Mouse (Mus musculus) MEL (cell line): ENCODE data around the gene Samd8. TPM values are rescaled to one million over a fixed set of nuclear protein-coding genes. Genes with fewer than 3 reads are reported as not detected.
A peak's percentile ranks its signal among the peaks of the same experiment; 100 is the strongest.

Source experiments
- DNase-seq: peaks from one replicate; pipeline ENCODE4 v3.0.0; 2011; ENCODE audit warnings: low read depth, low spot score
- H3K27ac ChIP-seq: 2 replicates; pipeline ENCODE4 v1.5.1; 2012; ENCODE audit warnings: low read depth, mild to moderate bottlenecking, control low read depth, low read length, moderate library complexity; ENCODE audit not compliant: control insufficient read depth
- H3K27me3 ChIP-seq, 2 experiments: fragments of 150-350 bp in 1 of 2; sonication (generic) in 1 of 2; 2 replicates each; pipeline ENCODE4 v1.6.1; 2012; ENCODE audit warnings: low read length in 2 of 2, mild to moderate bottlenecking in 2 of 2, improper control_type of control experiment in 1 of 2, moderate library complexity in 1 of 2; ENCODE audit not compliant: insufficient read depth in 2 of 2, control insufficient read depth in 1 of 2
- H3K36me3 ChIP-seq, 2 experiments: 2 replicates each; pipeline ENCODE4 v1.6.1; 2012 to 2014; ENCODE audit warnings: low read length in 2 of 2, improper control_type of control experiment in 1 of 2, inconsistent platforms in 1 of 2, mild to moderate bottlenecking in 1 of 2; ENCODE audit not compliant: insufficient read depth in 2 of 2, control insufficient read depth in 1 of 2
- H3K4me1 ChIP-seq, 2 experiments: fragments of 150-350 bp in 1 of 2; sonication (generic) in 1 of 2; 2 replicates each; pipeline ENCODE4 v1.6.1; 2012; ENCODE audit warnings: low read length in 2 of 2, improper control_type of control experiment in 1 of 2, mild to moderate bottlenecking in 1 of 2; ENCODE audit not compliant: insufficient read depth in 2 of 2, control insufficient read depth in 1 of 2
- H3K4me3 ChIP-seq, 2 experiments: fragments of 150-350 bp in 1 of 2; sonication (generic) in 1 of 2; 2 replicates each; pipeline ENCODE4 v1.5.1; 2012; ENCODE audit warnings: low read depth in 2 of 2, low read length in 2 of 2, mild to moderate bottlenecking in 2 of 2, moderate library complexity in 2 of 2, control low read depth in 1 of 2, improper control_type of control experiment in 1 of 2; ENCODE audit not compliant: control insufficient read depth in 1 of 2, insufficient read depth in 1 of 2
- H3K79me2 ChIP-seq: 2 replicates; pipeline ENCODE4 v1.6.1; 2012; ENCODE audit warnings: mild to moderate bottlenecking, low read length, moderate library complexity; ENCODE audit not compliant: control insufficient read depth, poor library complexity, insufficient read depth
- H3K9ac ChIP-seq: 2 replicates; pipeline ENCODE4 v1.6.1; 2012; ENCODE audit warnings: low read depth, mild to moderate bottlenecking, control low read depth, low read length, moderate library complexity; ENCODE audit not compliant: control insufficient read depth, poor library complexity, severe bottlenecking
- H3K9me3 ChIP-seq: fragments of 150-350 bp; sonication (generic); replicated peaks from 2 replicates; pipeline ENCODE4 v1.6.1; 2012; ENCODE audit warnings: mild to moderate bottlenecking, low read length, improper control_type of control experiment, moderate library complexity; ENCODE audit not compliant: insufficient read depth
- E2F4 ChIP-seq: IDR thresholded peaks from 2 replicates; pipeline ENCODE4 v1.6.1; 2011; ENCODE audit warnings: low read depth, low read length, improper control_type of control experiment, borderline replicate concordance
- ELF1 ChIP-seq: IDR thresholded peaks from 2 replicates; pipeline ENCODE4 v1.6.1; 2014; ENCODE audit warnings: low read depth, mild to moderate bottlenecking, inconsistent platforms, low read length, improper control_type of control experiment, moderate library complexity
- EP300 ChIP-seq, 2 experiments: IDR thresholded peaks; 2 replicates each; pipeline ENCODE4 v1.6.1; 2011; ENCODE audit warnings: improper control_type of control experiment in 2 of 2, low read length in 2 of 2, low read depth in 1 of 2, mild to moderate bottlenecking in 1 of 2
- ETS1 ChIP-seq: IDR thresholded peaks from 2 replicates; pipeline ENCODE4 v1.6.1; 2012; ENCODE audit warnings: low read depth, mild to moderate bottlenecking, inconsistent platforms, low read length, improper control_type of control experiment, moderate library complexity
- GABPA ChIP-seq: IDR thresholded peaks from 2 replicates; pipeline ENCODE4 v1.6.1; 2012; ENCODE audit warnings: low read depth, mild to moderate bottlenecking, inconsistent platforms, low read length, improper control_type of control experiment, moderate library complexity
- HCFC1 ChIP-seq: IDR thresholded peaks from 2 replicates; pipeline ENCODE4 v1.6.1; 2012; ENCODE audit warnings: low read depth, mild to moderate bottlenecking, inconsistent platforms, low read length, improper control_type of control experiment, moderate library complexity
- JUND ChIP-seq: IDR thresholded peaks from 2 replicates; pipeline ENCODE4 v1.6.1; 2011; ENCODE audit warnings: low read depth, mild to moderate bottlenecking, improper control_type of control experiment, low read length
- KAT2A ChIP-seq: conservative IDR thresholded peaks from 2 replicates; pipeline ENCODE4 v1.6.1; 2012; ENCODE audit warnings: low read depth, low read length, improper control_type of control experiment, inconsistent platforms
- MAZ ChIP-seq: IDR thresholded peaks from 2 replicates; pipeline ENCODE4 v1.6.1; 2012; ENCODE audit warnings: low read depth, mild to moderate bottlenecking, inconsistent platforms, low read length, improper control_type of control experiment
- MYC ChIP-seq: IDR thresholded peaks from 2 replicates; pipeline ENCODE4 v1.6.1; 2011; ENCODE audit warnings: low read depth, mild to moderate bottlenecking, low read length, improper control_type of control experiment, moderate library complexity
- NRF1 ChIP-seq: IDR thresholded peaks from 2 replicates; pipeline ENCODE4 v1.6.1; 2014; ENCODE audit warnings: low read depth, mild to moderate bottlenecking, inconsistent platforms, low read length, improper control_type of control experiment, moderate library complexity; ENCODE audit not compliant: poor library complexity, insufficient read depth, severe bottlenecking
- POLR2AphosphoS5 ChIP-seq: IDR thresholded peaks from 2 replicates; pipeline ENCODE4 v1.6.1; 2012; ENCODE audit warnings: low read depth, borderline replicate concordance, mild to moderate bottlenecking, inconsistent platforms, low read length, moderate library complexity, mixed read lengths
- RCOR1 ChIP-seq: IDR thresholded peaks from 2 replicates; pipeline ENCODE4 v1.6.1; 2012; ENCODE audit warnings: low read depth, mild to moderate bottlenecking, inconsistent platforms, low read length, improper control_type of control experiment
- SIN3A ChIP-seq: IDR thresholded peaks from 2 replicates; pipeline ENCODE4 v1.6.1; 2012; ENCODE audit warnings: low read length, improper control_type of control experiment, inconsistent platforms
- TBP ChIP-seq: IDR thresholded peaks from 2 replicates; pipeline ENCODE4 v1.8.0; 2011; ENCODE audit warnings: low read depth, low read length, improper control_type of control experiment
- UBTF ChIP-seq: IDR thresholded peaks from 2 replicates; pipeline ENCODE4 v1.6.1; 2012; ENCODE audit warnings: low read depth, mild to moderate bottlenecking, inconsistent platforms, low read length, improper control_type of control experiment, moderate library complexity, borderline replicate concordance; ENCODE audit not compliant: insufficient read depth
- ZC3H11A ChIP-seq: IDR thresholded peaks from 2 replicates; pipeline ENCODE4 v1.6.1; 2012; ENCODE audit warnings: low read depth, mild to moderate bottlenecking, inconsistent platforms, low read length, improper control_type of control experiment
- ZMIZ1 ChIP-seq: IDR thresholded peaks from 2 replicates; pipeline ENCODE4 v1.6.1; 2012; ENCODE audit warnings: low read depth, mild to moderate bottlenecking, inconsistent platforms, low read length, improper control_type of control experiment, moderate library complexity
- polyA plus RNA-seq, 2 experiments: library from polyadenylated mRNA; stranded (reverse) in 1 of 2; unstranded in 1 of 2; fragments of >175 nt in 1 of 2; fragments of >200 nt in 1 of 2; gene quantifications; 2 replicates each; pipeline versions ENCODE4 v1.2.1 to v1.2.4; 2012; ENCODE audit warnings: low replicate concordance in 2 of 2, low read depth in 1 of 2; ENCODE audit not compliant: insufficient read length in 2 of 2, insufficient read depth in 1 of 2, missing spikeins in 1 of 2
- total RNA-seq: library from RNA; depleted of rRNA; stranded (reverse); fragments of 300-350 nt; gene quantifications from 2 replicates; pipeline ENCODE4 v1.2.3, GENCODE M21; 2012

Samd8 gene
- total and polyA plus RNA-seq, 3 experiments, result 5.8 to 6.8 TPM; not detected in 1

GRCm38 (mm10) chr14:21761560-21761959 is 11.2 kb downstream of the Samd8 start:
- H3K27ac ChIP-seq, result no peak overlapping the region
- H3K4me1 ChIP-seq, result peaks cover 19 to 28% of the 10 kb centered on the region in 2 experiments
- no peak overlapping the region for H3K9ac ChIP-seq
- TF ChIP-seq E2F4, result no peak
- no peak for TF ChIP-seq NRF1
- no peak for TF ChIP-seq TBP
- TF ChIP-seq ELF1, result no peak
- TF ChIP-seq POLR2AphosphoS5, result no peak
- no peak for TF ChIP-seq ETS1
- TF ChIP-seq MYC, result no peak
- no peak for TF ChIP-seq HCFC1
- TF ChIP-seq GABPA, result no peak
- TF ChIP-seq UBTF, result no peak
- no peak for TF ChIP-seq ZC3H11A
- peaks cover 16% of the 10 kb centered on the region for H3K79me2 ChIP-seq
- no peaks in the 10 kb centered on the region for H3K27me3 ChIP-seq
- peaks cover 0 to 31% of the 10 kb centered on the region in 2 experiments; a peak in 2 of 4 replicates for H3K36me3 ChIP-seq
- DNase-seq, result no peak
- H3K4me3 ChIP-seq, result no peak overlapping the region
- H3K9me3 ChIP-seq, result no peaks in the 10 kb centered on the region

GRCm38 (mm10) chr14:21763736-21764135 is 13.4 kb downstream of the Samd8 start:
- H3K79me2 ChIP-seq, result peaks cover 18% of the 10 kb centered on the region
- TF ChIP-seq MAZ (no peak), EP300 (IDR thresholded peaks at IDR 0.05; ENCODE audit: low read depth in 1 of 2, low read length in 2 of 2) (0 out of 4 replicates have a peak, but pooled peaks of 1 of the 2 experiments have one; percentile 14), TBP (peak; percentile 91), RCOR1 (no peak)
- TF ChIP-seq, all 39 proteins: peak for 2
- Histone ChIP-seq H3K36me3 (peaks cover 0 to 25% of the 10 kb centered on the region in 2 experiments; a peak in 2 of 4 replicates), H3K4me3 (no peak overlapping the region), H3K9ac (no peak overlapping the region), H3K27ac (no peak overlapping the region), H3K4me1 (peaks cover 17 to 24% of the 10 kb centered on the region in 2 experiments), H3K9me3 (no peaks in the 10 kb centered on the region), H3K27me3 (no peaks in the 10 kb centered on the region)
- peak; percentile 45 for DNase-seq

GRCm38 (mm10) chr14:21764646-21765045 is 14.3 kb downstream of the Samd8 start:
- no peak for DNase-seq
- peaks cover 16 to 17% of the 10 kb centered on the region in 2 experiments for H3K4me1 ChIP-seq

More at GRCm38 (mm10) chr14:21764646-21765045, 14.3 kb downstream of the Samd8 start:
- peaks cover 0 to 17% of the 10 kb centered on the region in 2 experiments; a peak in 2 of 4 replicates for H3K36me3 ChIP-seq
- TF ChIP-seq JUND (no peak), EP300 (IDR thresholded peaks at IDR 0.05; ENCODE audit: low read depth in 1 of 2, low read length in 2 of 2) (no peak), POLR2AphosphoS5 (no peak), ZMIZ1 (no peak), SIN3A (no peak), KAT2A (no peak), MYC (no peak)
- peaks cover 15% of the 10 kb centered on the region for H3K79me2 ChIP-seq
- no peaks in the 10 kb centered on the region for H3K27me3 ChIP-seq
- no peak overlapping the region for H3K27ac ChIP-seq
- H3K9ac ChIP-seq, result no peak overlapping the region
- H3K4me3 ChIP-seq, result no peak overlapping the region
- no peaks in the 10 kb centered on the region for H3K9me3 ChIP-seq
